Mouse (Mus musculus) CH12.LX (cell line): Measurements from ENCODE around the gene BC051665. TPM values are rescaled to one million over a fixed set of nuclear protein-coding genes. Genes with fewer than 3 reads are reported as not detected.

Experiments
- DNase-seq: peaks from one replicate; pipeline ENCODE4 v3.0.0-alpha.2; 2013; ENCODE audit errors: extremely low read depth
- H3K27ac ChIP-seq: 2 replicates; pipeline ENCODE4 v1.5.1; 2012; ENCODE audit warnings: low read depth, mild to moderate bottlenecking, control low read depth, moderate library complexity; ENCODE audit not compliant: insufficient read depth
- H3K27me3 ChIP-seq: replicated peaks from 2 replicates; pipeline ENCODE3; 2012; ENCODE audit warnings: inconsistent platforms
- H3K36me3 ChIP-seq, 2 experiments: replicated peaks in 1 of 2; 2 replicates each; pipeline versions ENCODE3 to v1.6.1; 2012; ENCODE audit warnings: inconsistent platforms in 1 of 2, low read length in 1 of 2, mild to moderate bottlenecking in 1 of 2, mixed read lengths in 1 of 2, moderate library complexity in 1 of 2; ENCODE audit not compliant: control insufficient read depth in 1 of 2, insufficient read depth in 1 of 2
- H3K4me1 ChIP-seq, 2 experiments: 2 replicates each; pipeline ENCODE4 v1.6.1; 2012; ENCODE audit warnings: inconsistent platforms in 1 of 2, moderate library complexity in 1 of 2; ENCODE audit not compliant: insufficient read depth in 2 of 2, control insufficient read depth in 1 of 2
- H3K4me2 ChIP-seq: 2 replicates; pipeline ENCODE4 v1.6.1; 2012; ENCODE audit warnings: low read depth, mild to moderate bottlenecking, control low read depth; ENCODE audit not compliant: poor library complexity, insufficient read depth, severe bottlenecking
- H3K4me3 ChIP-seq, 3 experiments: fragments of 150-350 bp in 1 of 3; sonication (generic) in 1 of 3; replicated peaks in 1 of 3; 2 replicates each; pipeline versions ENCODE3 to v1.5.1; 2011 to 2012; ENCODE audit warnings: low read depth in 2 of 3, low read length in 2 of 3, mild to moderate bottlenecking in 2 of 3, moderate library complexity in 2 of 3, control low read depth in 1 of 3, improper control_type of control experiment in 1 of 3, inconsistent platforms in 1 of 3, mixed read lengths in 1 of 3; ENCODE audit not compliant: poor library complexity in 1 of 3
- H3K79me2 ChIP-seq: replicated peaks from 2 replicates; pipeline ENCODE4 v1.6.1; 2012; ENCODE audit warnings: mild to moderate bottlenecking, moderate library complexity; ENCODE audit not compliant: control insufficient read depth, poor library complexity, insufficient read depth, severe bottlenecking; ENCODE audit errors: extremely low read depth
- H3K9ac ChIP-seq: 2 replicates; pipeline ENCODE4 v1.6.1; 2012; ENCODE audit warnings: low read depth, mild to moderate bottlenecking, control low read depth, moderate library complexity; ENCODE audit not compliant: insufficient read depth
- H3K9me3 ChIP-seq: replicated peaks from 2 replicates; pipeline ENCODE3; 2012; ENCODE audit warnings: low read length, inconsistent platforms, mixed read lengths
- CHD1 ChIP-seq: IDR thresholded peaks from 2 replicates; pipeline ENCODE4 v1.6.1; 2012; ENCODE audit warnings: low read depth, low read length, improper control_type of control experiment, inconsistent platforms
- GABPA ChIP-seq: IDR thresholded peaks from 2 replicates; pipeline ENCODE4 v1.6.1; 2012; ENCODE audit warnings: low read depth, low read length, improper control_type of control experiment, inconsistent platforms; ENCODE audit not compliant: insufficient replicate concordance
- MAZ ChIP-seq: IDR thresholded peaks from 2 replicates; pipeline ENCODE4 v1.6.1; 2012; ENCODE audit warnings: low read depth, mild to moderate bottlenecking, inconsistent platforms, low read length, improper control_type of control experiment, moderate library complexity
- MXI1 ChIP-seq: IDR thresholded peaks from 2 replicates; pipeline ENCODE4 v1.6.1; 2011; ENCODE audit warnings: mild to moderate bottlenecking, low read depth, low read length, improper control_type of control experiment
- NRF1 ChIP-seq: IDR thresholded peaks from 2 replicates; pipeline ENCODE4 v1.6.1; 2014; ENCODE audit warnings: low read depth, mild to moderate bottlenecking, inconsistent platforms, low read length, improper control_type of control experiment, moderate library complexity
- PAX5 ChIP-seq: IDR thresholded peaks from 2 replicates; pipeline ENCODE4 v1.6.1; 2012; ENCODE audit warnings: low read length, inconsistent platforms, mixed read lengths
- POLR2AphosphoS2 ChIP-seq: IDR thresholded peaks from 2 replicates; pipeline ENCODE4 v1.6.1; 2011; ENCODE audit warnings: low read depth, low read length, improper control_type of control experiment
- RCOR1 ChIP-seq: conservative IDR thresholded peaks from 2 replicates; pipeline ENCODE4 v1.6.1; 2012; ENCODE audit warnings: low read depth, mild to moderate bottlenecking, inconsistent platforms, low read length, improper control_type of control experiment
- TBP ChIP-seq: conservative IDR thresholded peaks from 2 replicates; pipeline ENCODE4 v1.6.1; 2011; ENCODE audit warnings: low read depth, low read length, improper control_type of control experiment
- USF1 ChIP-seq: IDR thresholded peaks from 2 replicates; pipeline ENCODE4 v1.6.1; 2014; ENCODE audit warnings: low read depth, mild to moderate bottlenecking, inconsistent platforms, low read length, improper control_type of control experiment
- ZMIZ1 ChIP-seq: IDR thresholded peaks from 2 replicates; pipeline ENCODE4 v1.6.1; 2012; ENCODE audit warnings: low read depth, mild to moderate bottlenecking, inconsistent platforms, low read length, improper control_type of control experiment
- dilution Hi-C: fragments of 300-500 bp; cut with MboI; formaldehyde crosslinking; loops from 2 replicates; pipeline ENCODE4 v1.14.3; 2020; ENCODE audit warnings: low sequenced_read_pairs; ENCODE audit not compliant: extremely low pct_unique_long_range_greater_than_20kb, extremely low pct_ligation_motif_present
- in situ Hi-C: fragments of 300-500 bp; cut with MboI; formaldehyde crosslinking; loops from 3 replicates; pipeline ENCODE4 v1.14.3; 2019; ENCODE audit warnings: low sequenced_read_pairs, low pct_ligation_motif_present, low pct_unique_long_range_greater_than_20kb, mixed read lengths
- polyA plus RNA-seq: library from polyadenylated mRNA; unstranded; fragments of >175 nt; gene quantifications from 2 replicates; pipeline ENCODE4 v1.2.1, GENCODE M21; 2012; ENCODE audit warnings: low read depth; ENCODE audit not compliant: insufficient read length
- total RNA-seq, 2 experiments: library from RNA; depleted of rRNA; stranded (reverse); fragments of 300-350 nt in 1 of 2; fragments of >200 nt in 1 of 2; gene quantifications; 2 replicates each; pipeline ENCODE4 v1.2.3; 2012 to 2014

The BC051665 gene
- total and polyA plus RNA-seq, 3 experiments: not detected

DNA sequence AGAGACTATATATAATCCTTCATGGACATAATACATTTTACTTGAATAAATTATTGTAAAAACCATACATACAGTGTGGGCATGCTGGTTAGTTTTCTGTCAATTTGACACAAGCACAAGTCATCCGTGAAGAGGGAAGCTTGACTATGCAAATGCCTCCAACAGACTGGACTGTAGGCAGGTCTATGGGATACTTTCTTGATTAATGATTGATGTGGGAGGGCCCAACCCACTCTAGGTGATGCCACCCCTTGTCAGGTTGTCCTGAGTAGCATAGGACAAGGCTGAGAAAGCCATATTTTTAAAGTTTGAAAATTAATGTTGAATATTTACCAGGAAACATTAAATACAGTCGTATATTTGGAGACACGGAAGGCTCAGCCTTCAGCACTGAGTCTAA is 5.6 kb downstream of the BC051665 start:
- Histone ChIP-seq H3K79me2 (no peaks in the 10 kb centered on the region), H3K9ac (no peak overlapping the region), H3K9me3 (peaks cover 58% of the 10 kb centered on the region), H3K4me3 (no peak overlapping the region), H3K27me3 (no peaks in the 10 kb centered on the region), H3K27ac (no peak overlapping the region), H3K36me3 (no peaks in the 10 kb centered on the region), H3K4me2 (no peak overlapping the region), H3K4me1 (no peaks in the 10 kb centered on the region)
- in situ Hi-C loops (no loop called here), dilution Hi-C loops (no loop called here)
- TF ChIP-seq GABPA: no peak
- TF ChIP-seq POLR2AphosphoS2: no peak
- TF ChIP-seq USF1: no peak
- no peak for DNase-seq

GRCm38 (mm10) chr13:60761161-60761560 is 25.0 kb downstream of the BC051665 start:
- H3K9ac ChIP-seq: no peak overlapping the region
- H3K4me1 ChIP-seq: no peaks in the 10 kb centered on the region
- DNase-seq: no peak
- H3K27ac ChIP-seq: no peak overlapping the region
- H3K27me3 ChIP-seq: no peaks in the 10 kb centered on the region
- H3K9me3 ChIP-seq: peaks cover 63% of the 10 kb centered on the region
- H3K36me3 ChIP-seq: no peaks in the 10 kb centered on the region
- in situ Hi-C loops (no loop called here), dilution Hi-C loops (no loop called here)
- no peaks in the 10 kb centered on the region for H3K79me2 ChIP-seq
- no peak for TF ChIP-seq USF1
- TF ChIP-seq CHD1: no peak
- TF ChIP-seq MAZ: no peak
- TF ChIP-seq PAX5: no peak
- TF ChIP-seq RCOR1: no peak
- no peak for TF ChIP-seq GABPA
- H3K4me3 ChIP-seq: no peak overlapping the region
- no peak overlapping the region for H3K4me2 ChIP-seq

GRCm38 (mm10) chr13:60760392-60760791 is 25.8 kb downstream of the BC051665 start:
- Histone ChIP-seq H3K4me3 (no peak overlapping the region), H3K4me1 (no peaks in the 10 kb centered on the region), H3K9me3 (peaks cover 68% of the 10 kb centered on the region), H3K27ac (no peak overlapping the region), H3K36me3 (no peaks in the 10 kb centered on the region), H3K27me3 (no peaks in the 10 kb centered on the region), H3K9ac (no peak overlapping the region), H3K79me2 (no peaks in the 10 kb centered on the region), H3K4me2 (no peak overlapping the region)
- no peak for TF ChIP-seq ZMIZ1
- TF ChIP-seq NRF1: no peak
- no peak for TF ChIP-seq TBP
- TF ChIP-seq POLR2AphosphoS2: no peak
- no peak for TF ChIP-seq MXI1
- dilution Hi-C loops: no loop called here
- no peak for DNase-seq
- in situ Hi-C loops: no loop called here
